Mouse (Mus musculus) R1 (cell line): ENCODE measurements at regions not wholly inside any gene's neighbourhood (a gene's known extent, or its start where the extent isn't known, plus 50 kb on each side); places are given as distances from the start of the nearest gene placed in this dataset.

ENCODE experiments used
- DNase-seq: peaks from one replicate; pipeline ENCODE4 v3.0.0-alpha.2; 2018; ENCODE audit warnings: low read depth, low spot score

GRCm38 (mm10) chr13:35469361-35470198 lies 190.1 kb upstream of the Cdyl start:
- no peak for DNase-seq

GRCm38 (mm10) chr13:35478226-35478625 lies 181.4 kb upstream of the Cdyl start:
- no peak for DNase-seq

- DNase-seq: no peak
These were observed 177.3 kb upstream of the Cdyl start for GRCm38 (mm10) chr13:35482340-35482739.

GRCm38 (mm10) chr13:35486125-35486524 lies 173.5 kb upstream of the Cdyl start:
- DNase-seq: no peak

GRCm38 (mm10) chr13:35499776-35500175 lies 159.9 kb upstream of the Cdyl start:
- DNase-seq: no peak

GRCm38 (mm10) chr13:35500891-35501290 lies 158.7 kb upstream of the Cdyl start:
- no peak for DNase-seq

- DNase-seq: no peak
These were observed 158.1 kb upstream of the Cdyl start for GRCm38 (mm10) chr13:35501351-35502146.

- DNase-seq: no peak
These were observed 157.5 kb upstream of the Cdyl start for GRCm38 (mm10) chr13:35502147-35502522.

GRCm38 (mm10) chr13:35503362-35503821 lies 156.2 kb upstream of the Cdyl start:
- no peak for DNase-seq

- no peak for DNase-seq
These were observed 152.4 kb upstream of the Cdyl start for GRCm38 (mm10) chr13:35507195-35507594.

- DNase-seq: no peak
These were observed 147.6 kb upstream of the Cdyl start for GRCm38 (mm10) chr13:35512029-35512507.

GRCm38 (mm10) chr13:35513120-35513519 lies 146.5 kb upstream of the Cdyl start:
- DNase-seq: no peak

- DNase-seq: no peak
These were observed 144.3 kb upstream of the Cdyl start for GRCm38 (mm10) chr13:35515291-35515690.

- DNase-seq: no peak
These were observed 141.9 kb upstream of the Cdyl start for GRCm38 (mm10) chr13:35517692-35518091.

- no peak for DNase-seq
These were observed 137.4 kb upstream of the Cdyl start for GRCm38 (mm10) chr13:35522272-35522671.

- DNase-seq: no peak
These were observed 130.1 kb upstream of the Cdyl start for GRCm38 (mm10) chr13:35529577-35529976.

GRCm38 (mm10) chr13:35537106-35537505 lies 122.5 kb upstream of the Cdyl start:
- DNase-seq: no peak

- DNase-seq: no peak
These were observed 121.7 kb upstream of the Cdyl start for GRCm38 (mm10) chr13:35537936-35538335.

- DNase-seq: no peak
These were observed 119.2 kb upstream of the Cdyl start for GRCm38 (mm10) chr13:35540433-35540832.

GRCm38 (mm10) chr13:35541053-35541452 lies 118.6 kb upstream of the Cdyl start:
- no peak for DNase-seq

- DNase-seq: no peak
These were observed 95.6 kb upstream of the Cdyl start for GRCm38 (mm10) chr13:35564006-35564405.

- DNase-seq: peak; percentile 52
These were observed 78.0 kb upstream of the Cdyl start for GRCm38 (mm10) chr13:35581616-35582015.

- DNase-seq: no peak
These were observed 61.6 kb upstream of the Cdyl start for GRCm38 (mm10) chr13:35598003-35598402.
